Mouse (Mus musculus): ENCODE results near the gene Mybpc2.

Gene Mybpc2

GRCm38 (mm10) chr7:44461503-44462217 lies 62.8 kb downstream of the Mybpc2 start:
- DNase-seq: no peak

DNA sequence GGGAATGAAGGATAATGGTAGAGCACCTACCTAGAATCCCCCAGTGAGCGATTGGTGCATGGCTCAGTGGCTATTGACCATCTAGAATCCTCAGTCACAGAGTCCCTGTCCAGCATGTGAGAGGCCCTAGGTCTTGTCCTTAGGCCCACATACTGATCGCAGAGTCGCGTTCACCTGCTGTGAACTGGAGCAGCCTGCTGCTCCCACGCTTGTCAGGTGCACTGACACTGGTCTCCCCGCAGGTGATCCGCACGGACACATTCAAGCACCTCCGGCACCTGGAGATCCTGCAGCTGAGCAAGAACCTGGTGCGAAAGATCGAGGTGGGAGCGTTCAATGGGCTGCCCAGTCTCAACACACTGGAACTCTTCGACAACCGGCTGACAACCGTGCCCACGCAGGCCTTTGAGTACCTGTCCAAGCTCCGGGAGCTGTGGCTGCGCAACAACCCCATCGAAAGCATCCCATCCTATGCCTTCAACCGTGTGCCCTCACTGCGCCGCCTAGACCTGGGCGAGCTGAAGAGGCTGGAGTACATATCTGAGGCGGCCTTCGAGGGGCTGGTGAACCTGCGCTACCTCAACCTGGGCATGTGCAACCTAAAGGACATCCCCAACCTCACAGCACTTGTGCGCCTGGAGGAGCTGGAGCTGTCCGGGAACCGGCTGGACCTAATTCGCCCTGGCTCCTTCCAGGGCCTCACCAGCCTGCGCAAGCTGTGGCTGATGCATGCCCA lies 63.5 kb downstream of the Mybpc2 start:
- no peak for DNase-seq

DNA sequence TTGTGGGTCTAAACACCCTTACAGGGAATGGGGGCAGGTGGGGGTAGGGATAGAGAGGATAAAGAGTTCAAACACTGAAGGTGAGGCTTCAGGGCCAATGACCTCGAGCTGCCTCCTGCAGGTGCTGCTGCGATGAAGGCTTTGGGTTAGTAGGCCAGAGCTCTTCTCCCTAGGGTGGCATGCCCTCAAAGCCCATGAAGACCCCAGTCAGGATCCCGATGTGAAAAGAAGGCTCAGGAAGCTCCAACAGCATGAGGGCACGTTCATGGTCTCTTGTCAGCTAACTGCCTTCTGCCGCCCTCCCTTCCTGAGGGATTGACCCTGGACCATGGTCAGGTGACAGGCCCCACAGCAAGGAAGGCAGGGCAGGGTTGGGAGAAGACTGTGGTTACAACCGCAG lies 64.4 kb downstream of the Mybpc2 start:
- no peak for DNase-seq

DNA sequence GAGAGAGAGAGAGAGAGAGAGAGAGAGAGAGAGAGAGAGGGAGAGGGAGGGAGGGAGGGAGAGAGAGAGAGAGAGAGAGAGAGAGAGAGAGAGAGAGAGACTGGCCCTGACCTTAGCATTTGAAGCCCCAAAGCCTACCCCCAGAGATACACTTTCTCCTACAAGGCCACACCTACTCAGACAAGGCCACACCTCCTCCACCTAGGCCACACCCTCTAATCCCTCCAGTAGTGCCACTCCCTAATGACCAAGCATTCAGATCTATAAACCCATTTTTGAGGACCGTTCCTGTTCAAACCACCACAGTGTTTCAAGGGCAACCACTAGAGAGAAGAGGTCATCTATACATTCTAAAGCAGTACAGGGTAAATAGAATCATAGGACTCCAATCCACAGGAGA lies 68.2 kb downstream of the Mybpc2 start:
- DNase-seq: no peak

DNA sequence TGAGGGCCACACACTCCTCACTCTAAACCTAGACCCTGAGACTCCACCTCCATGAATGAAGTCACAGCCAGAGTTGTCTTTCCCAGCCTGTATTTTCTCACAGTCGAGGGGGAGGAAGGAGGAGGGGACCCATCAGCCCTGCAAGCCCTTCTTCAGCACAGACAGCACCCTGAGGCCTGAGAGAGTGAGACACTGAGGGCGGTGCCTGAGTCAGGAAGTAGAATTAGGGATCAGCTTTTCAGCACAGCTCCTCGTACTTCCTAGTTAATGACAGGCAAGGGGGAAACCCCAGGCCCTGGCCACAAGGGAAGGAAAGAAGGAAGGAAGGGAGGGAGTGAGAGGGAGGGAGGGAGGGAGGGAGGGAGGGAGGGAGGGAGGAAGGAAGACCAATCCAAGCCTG lies 71.2 kb downstream of the Mybpc2 start:
- no peak for DNase-seq

All from B cell, adult 2 months (primary cell).